Mouse (Mus musculus): ENCODE results near the gene Apba2.

- no peak for TF ChIP-seq POLR2A (IDR thresholded peaks at IDR 0.05; ENCODE audit: low read depth, low read length)
- TF ChIP-seq CTCF (conservative IDR thresholded peaks at IDR 0.05; ENCODE audit: insufficient read depth, insufficient read length, low read depth, low read length) = no peak
These were observed 76.7 kb downstream of the Apba2 start for GRCm38 (mm10) chr7:64578176-64578575.

Data from kidney, adult 2 months (tissue).